Mouse (Mus musculus) spleen, adult 2 months (tissue): ENCODE measurements around the gene Slc44a2. TPM values are rescaled to one million over a fixed set of nuclear protein-coding genes. Genes with fewer than 3 reads are reported as not detected.

Source experiments
- DNase-seq, 2 experiments: peaks; one replicate each; pipeline versions ENCODE4 v3.0.0 to v3.0.0-alpha.2; 2012 to 2021; ENCODE audit warnings: low spot score in 2 of 2, low read depth in 1 of 2
- H3K27ac ChIP-seq: fragments of 200-500 bp; 2 replicates; pipeline ENCODE4 v1.5.1; 2012; ENCODE audit warnings: low read length, inconsistent platforms; ENCODE audit not compliant: insufficient read depth
- H3K27me3 ChIP-seq: fragments of 200-500 bp; 2 replicates; pipeline ENCODE4 v1.6.1; 2012; ENCODE audit warnings: mild to moderate bottlenecking, moderate library complexity, low read length, inconsistent platforms; ENCODE audit not compliant: control insufficient read depth, insufficient read depth
- H3K36me3 ChIP-seq: fragments of 200-500 bp; 2 replicates; pipeline ENCODE4 v1.6.1; 2012; ENCODE audit warnings: mild to moderate bottlenecking, low read length, inconsistent platforms; ENCODE audit not compliant: control insufficient read depth, insufficient read depth
- H3K4me1 ChIP-seq: fragments of 200-500 bp; 2 replicates; pipeline ENCODE4 v1.6.1; 2011; ENCODE audit warnings: inconsistent platforms; ENCODE audit not compliant: control insufficient read depth, insufficient read depth, insufficient read length
- H3K4me3 ChIP-seq: fragments of 200-500 bp; 2 replicates; pipeline ENCODE4 v1.5.1; 2011; ENCODE audit warnings: mild to moderate bottlenecking, inconsistent platforms; ENCODE audit not compliant: insufficient read depth, insufficient read length; ENCODE audit errors: extremely low read depth
- CTCF ChIP-seq: fragments of 200-500 bp; IDR thresholded peaks from 2 replicates; pipeline ENCODE4 v1.5.1; 2011; ENCODE audit warnings: mild to moderate bottlenecking, inconsistent platforms; ENCODE audit not compliant: insufficient read depth, insufficient read length, insufficient replicate concordance; ENCODE audit errors: extremely low read depth
- POLR2A ChIP-seq: fragments of 200-500 bp; IDR thresholded peaks from 2 replicates; pipeline ENCODE4 v1.6.1; 2011; ENCODE audit warnings: low read depth, low read length, inconsistent platforms
- WGBS: fragments of 180-500 bp; shearing (Covaris S2); methylation state at CpG from one replicate; pipeline ENCODE4 v1.1.7; 2018; 5-methylcytosine and 5-hydroxymethylcytosine counted together
- polyA plus RNA-seq: library from polyadenylated mRNA; depleted of rRNA; stranded (reverse); fragments of >200 nt; gene quantifications from 2 replicates; pipeline ENCODE4 v1.2.3, GENCODE M21; 2012; rRNA removed

Slc44a2 gene
- polyA plus RNA-seq, 1 experiment = 166 TPM

GRCm38 (mm10) chr9:21397170-21397569, 76.7 kb downstream of the Slc44a2 start:
- Histone ChIP-seq H3K36me3 (peaks cover 74% of the 10 kb centered on the region), H3K27ac (no peak overlapping the region), H3K4me1 (no peaks in the 10 kb centered on the region), H3K27me3 (no peaks in the 10 kb centered on the region), H3K4me3 (no peak overlapping the region)
- no peak for DNase-seq
- no peak for TF ChIP-seq POLR2A
- no peak for TF ChIP-seq CTCF
- WGBS = 94% methylated on average over 3 of the region's 3 CpGs

- no peak for TF ChIP-seq CTCF
- no peak for TF ChIP-seq POLR2A
- no peaks in the 10 kb centered on the region for H3K27me3 ChIP-seq
- 94% methylated on average over 9 of the region's 9 CpGs for WGBS
- no peak overlapping the region; the same call in 1 of the 2 replicates for H3K27ac ChIP-seq
- peaks cover 68% of the 10 kb centered on the region for H3K36me3 ChIP-seq
- no peak overlapping the region for H3K4me3 ChIP-seq
- no peak for DNase-seq
- no peaks in the 10 kb centered on the region for H3K4me1 ChIP-seq
Measured at GRCm38 (mm10) chr9:21401042-21401441, 80.5 kb downstream of the Slc44a2 start.

GRCm38 (mm10) chr9:21402764-21403253, 82.3 kb downstream of the Slc44a2 start:
- Histone ChIP-seq H3K27me3 (no peaks in the 10 kb centered on the region), H3K4me3 (no peak overlapping the region), H3K4me1 (no peaks in the 10 kb centered on the region), H3K36me3 (peaks cover 61% of the 10 kb centered on the region), H3K27ac (no peak overlapping the region)
- TF ChIP-seq POLR2A (no peak), CTCF (no peak)
- DNase-seq = no peak
- 92% methylated on average over 11 of the region's 11 CpGs for WGBS

GRCm38 (mm10) chr9:21403745-21404144, 83.2 kb downstream of the Slc44a2 start:
- Histone ChIP-seq H3K27ac (no peak overlapping the region), H3K36me3 (peaks cover 54% of the 10 kb centered on the region), H3K27me3 (no peaks in the 10 kb centered on the region), H3K4me1 (no peaks in the 10 kb centered on the region), H3K4me3 (no peak overlapping the region)
- WGBS = 98% methylated on average over 5 of the region's 5 CpGs
- no peak for DNase-seq
- TF ChIP-seq CTCF = no peak
- no peak for TF ChIP-seq POLR2A

Other genes with a start within 250 kb of the Slc44a2 start
- 0.19 and 0.32 TPM in 2 replicates for gene Gm49373, start 247.6 kb upstream of the Slc44a2 start, polyA plus RNA-seq
- 38.3 and 59.5 TPM in 2 replicates for gene Fdx1l, start 247.1 kb upstream of the Slc44a2 start, polyA plus RNA-seq
- 5.2 and 18.8 TPM in 2 replicates for gene Gm38431, start 228.7 kb upstream of the Slc44a2 start, polyA plus RNA-seq
- 77.9 and 93.1 TPM in 2 replicates for gene Raver1, start 228.7 kb upstream of the Slc44a2 start, polyA plus RNA-seq
- gene Tyk2, start 189.5 kb upstream of the Slc44a2 start, polyA plus RNA-seq = 46.1 and 52.2 TPM in 2 replicates
- 39.5 and 44.7 TPM in 2 replicates for gene Cdc37, start 170.7 kb upstream of the Slc44a2 start, polyA plus RNA-seq
- gene Pde4a, start 155.0 kb upstream of the Slc44a2 start, polyA plus RNA-seq = 12.4 and 13.1 TPM in 2 replicates
- gene Keap1, start 81.3 kb upstream of the Slc44a2 start, polyA plus RNA-seq = 55.4 and 78.4 TPM in 2 replicates
- 12.2 and 21.3 TPM in 2 replicates for gene S1pr5, start 72.3 kb upstream of the Slc44a2 start, polyA plus RNA-seq
- 44.8 and 48.4 TPM in 2 replicates for gene Atg4d, start 55.4 kb upstream of the Slc44a2 start, polyA plus RNA-seq
- 40.8 and 43.1 TPM in 2 replicates for gene Kri1, start 32.7 kb upstream of the Slc44a2 start, polyA plus RNA-seq
- gene Cdkn2d, start 29.3 kb upstream of the Slc44a2 start, polyA plus RNA-seq = 87.4 and 115 TPM in 2 replicates
- gene Ap1m2, start 8.4 kb upstream of the Slc44a2 start, polyA plus RNA-seq = 2.0 and 2.5 TPM in 2 replicates
- gene Ilf3, start 47.2 kb downstream of the Slc44a2 start, polyA plus RNA-seq = 54.2 and 59.6 TPM in 2 replicates
- 38.7 and 63.6 TPM in 2 replicates for gene Qtrt1, start 91.1 kb downstream of the Slc44a2 start, polyA plus RNA-seq
- 223 and 245 TPM in 2 replicates for gene Dnm2, start 104.2 kb downstream of the Slc44a2 start, polyA plus RNA-seq
- gene Tmed1, start 189.6 kb downstream of the Slc44a2 start, polyA plus RNA-seq = 10.5 and 13.5 TPM in 2 replicates
- 69.1 and 79.0 TPM in 2 replicates for gene AB124611, start 205.5 kb downstream of the Slc44a2 start, polyA plus RNA-seq
- 59.3 and 87.8 TPM in 2 replicates for gene Carm1, start 226.2 kb downstream of the Slc44a2 start, polyA plus RNA-seq